Mouse (Mus musculus) cerebellum, postnatal 4 days (tissue): Measurements from ENCODE around the gene Camkk2.

ENCODE experiments used
- DNase-seq, 2 experiments: peaks; one replicate each; pipeline ENCODE4 v3.0.0; 2022; ENCODE audit warnings: low spot score in 2 of 2, mixed read lengths in 1 of 2

Camkk2 gene

GRCm38 (mm10) chr5:122782066-122782465 lies 2.9 kb upstream of the Camkk2 start:
- no peak for DNase-seq

GRCm38 (mm10) chr5:122780791-122781432 lies 1.7 kb upstream of the Camkk2 start:
- no peak for DNase-seq

GRCm38 (mm10) chr5:122778231-122779226 lies 680 bp downstream of the Camkk2 start:
- DNase-seq, result no peak

GRCm38 (mm10) chr5:122777322-122777721 lies 1.9 kb downstream of the Camkk2 start:
- no peak for DNase-seq

GRCm38 (mm10) chr5:122775646-122776286 lies 3.4 kb downstream of the Camkk2 start:
- no peak for DNase-seq

GRCm38 (mm10) chr5:122774743-122775611 lies 4.2 kb downstream of the Camkk2 start:
- no peak for DNase-seq

- no peak for DNase-seq
Observed at GRCm38 (mm10) chr5:122773756-122774155, 5.5 kb downstream of the Camkk2 start.

GRCm38 (mm10) chr5:122771428-122771827 lies 7.8 kb downstream of the Camkk2 start:
- no peak for DNase-seq

- peak in 1 of 2 experiments; percentile 57 for DNase-seq
Observed at GRCm38 (mm10) chr5:122770806-122771261, 8.4 kb downstream of the Camkk2 start.

- no peak for DNase-seq
Observed at GRCm38 (mm10) chr5:122770304-122770703, 8.9 kb downstream of the Camkk2 start.

GRCm38 (mm10) chr5:122769101-122769568 lies 10.1 kb downstream of the Camkk2 start:
- no peak for DNase-seq

GRCm38 (mm10) chr5:122767283-122767682 lies 11.9 kb downstream of the Camkk2 start:
- no peak for DNase-seq

GRCm38 (mm10) chr5:122764032-122764464 lies 15.2 kb downstream of the Camkk2 start:
- peak in 1 of 2 experiments; percentile 46 for DNase-seq

GRCm38 (mm10) chr5:122763271-122764031 lies 15.8 kb downstream of the Camkk2 start:
- no peak for DNase-seq

GRCm38 (mm10) chr5:122756680-122757079 lies 22.5 kb downstream of the Camkk2 start:
- DNase-seq, result no peak

GRCm38 (mm10) chr5:122756144-122756543 lies 23.1 kb downstream of the Camkk2 start:
- no peak for DNase-seq

- no peak for DNase-seq
Observed at GRCm38 (mm10) chr5:122755620-122756019, 23.6 kb downstream of the Camkk2 start.

- DNase-seq, result no peak
Observed at GRCm38 (mm10) chr5:122754477-122754876, 24.7 kb downstream of the Camkk2 start.

GRCm38 (mm10) chr5:122747950-122748349 lies 31.3 kb downstream of the Camkk2 start:
- no peak for DNase-seq

GRCm38 (mm10) chr5:122743880-122744422 lies 35.3 kb downstream of the Camkk2 start:
- no peak for DNase-seq
